Mouse (Mus musculus) heart, embryonic 12.5 days (tissue): ENCODE data around the gene 1700020A23Rik. TPM values are rescaled to one million over a fixed set of nuclear protein-coding genes. Genes with fewer than 3 reads are reported as not detected.
A peak's percentile ranks its signal among the peaks of the same experiment; 100 is the strongest.

Source experiments
- ATAC-seq: fragments of 200-750 bp; cut with Nextera tagmentation; 2 replicates; pipeline ENCODE4 v1.8.0; 2017; ENCODE audit warnings: moderate TSS enrichment, moderate library complexity; ENCODE audit not compliant: insufficient number of reproducible peaks, low FRiP score
- H3K27ac ChIP-seq: fragments of 300-500 bp; sonication (generic); 2 replicates; pipeline ENCODE4 v1.5.1; 2016; ENCODE audit warnings: mild to moderate bottlenecking, moderate library complexity; ENCODE audit not compliant: poor library complexity, severe bottlenecking
- H3K27me3 ChIP-seq: fragments of 300-500 bp; sonication (generic); replicated peaks from 2 replicates; pipeline ENCODE4 v1.6.1; 2016; ENCODE audit warnings: mild to moderate bottlenecking, moderate library complexity
- H3K36me3 ChIP-seq: fragments of 300-500 bp; sonication (generic); 2 replicates; pipeline ENCODE4 v1.6.1; 2016; ENCODE audit warnings: mild to moderate bottlenecking, moderate library complexity
- H3K4me1 ChIP-seq: fragments of 300-500 bp; sonication (generic); replicated peaks from 2 replicates; pipeline ENCODE4 v1.6.1; 2016; ENCODE audit warnings: mild to moderate bottlenecking
- H3K4me2 ChIP-seq: fragments of 300-500 bp; sonication (generic); 2 replicates; pipeline ENCODE4 v1.6.1; 2016; ENCODE audit warnings: mild to moderate bottlenecking, moderate library complexity
- H3K4me3 ChIP-seq: fragments of 300-500 bp; sonication (generic); 2 replicates; pipeline ENCODE4 v1.5.1; 2016; ENCODE audit warnings: mild to moderate bottlenecking
- H3K9ac ChIP-seq: fragments of 300-500 bp; sonication (generic); 2 replicates; pipeline ENCODE4 v1.6.1; 2016; ENCODE audit warnings: mild to moderate bottlenecking, moderate library complexity
- H3K9me3 ChIP-seq: fragments of 300-500 bp; sonication (generic); replicated peaks from 2 replicates; pipeline ENCODE4 v1.6.1; 2016; ENCODE audit warnings: mild to moderate bottlenecking, moderate library complexity
- whole genome bisulfite sequencing: fragments of 180-500 bp; shearing (Covaris S2); methylation state at CpG from one replicate; pipeline ENCODE4 v1.1.7; 2016; 5-methylcytosine and 5-hydroxymethylcytosine counted together
- polyA plus RNA-seq: library from polyadenylated mRNA; unstranded; fragments of >200 nt; fragmentation: Nextera tagmentation; extraction: Ambion mirVana; gene quantifications from 2 replicates; pipeline ENCODE4 v1.2.1, GENCODE M21; 2016

Gene 1700020A23Rik
- polyA plus RNA-seq, 1 experiment from 2014 or later, result not detected

DNA sequence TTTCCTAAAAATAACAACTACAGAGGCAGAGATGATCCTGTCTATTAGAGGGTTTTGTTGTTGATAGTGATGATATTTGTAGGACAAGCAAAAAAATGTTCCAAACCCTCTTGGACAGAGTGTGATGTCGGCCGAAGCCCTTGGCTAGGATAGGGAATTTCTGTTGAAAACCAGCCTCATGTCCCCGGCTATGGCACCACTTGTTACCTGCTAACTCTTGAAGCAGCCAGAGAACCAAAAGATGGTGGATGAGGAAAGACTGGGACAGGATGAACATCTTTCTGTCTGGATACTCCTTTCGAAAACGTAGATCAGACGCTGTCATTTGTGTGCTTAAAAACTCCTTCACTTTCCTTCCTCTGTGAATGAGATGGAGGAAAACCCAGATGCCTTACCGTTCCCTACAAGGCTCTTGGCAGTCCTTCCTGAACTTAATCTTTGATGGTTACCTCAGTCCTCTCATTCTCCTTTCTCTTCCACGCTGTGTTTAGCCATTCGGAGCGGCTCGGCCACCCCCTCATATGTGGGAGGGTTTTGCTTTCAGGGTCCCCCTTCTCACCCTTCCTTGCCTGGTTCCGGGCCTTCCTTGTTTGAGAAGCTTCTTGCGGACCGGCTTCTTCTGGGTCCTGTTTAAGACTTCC, 46.1 kb downstream of the 1700020A23Rik start:
- 56% methylated on average over 14 of the region's 14 CpGs for WGBS
- Histone ChIP-seq H3K4me2 (peak overlapping the region; percentile 89), H3K4me3 (peak overlapping the region; percentile 99), H3K27ac (peak overlapping the region; percentile 87; the same call in 1 of the 2 replicates), H3K36me3 (no peaks in the 10 kb centered on the region), H3K9me3 (no peaks in the 10 kb centered on the region), H3K27me3 (peaks cover 4% of the 10 kb centered on the region; the same call in 1 of the 2 replicates), H3K9ac (peak overlapping the region; percentile 95), H3K4me1 (peaks cover 39% of the 10 kb centered on the region)
- ATAC-seq, result no peak

DNA sequence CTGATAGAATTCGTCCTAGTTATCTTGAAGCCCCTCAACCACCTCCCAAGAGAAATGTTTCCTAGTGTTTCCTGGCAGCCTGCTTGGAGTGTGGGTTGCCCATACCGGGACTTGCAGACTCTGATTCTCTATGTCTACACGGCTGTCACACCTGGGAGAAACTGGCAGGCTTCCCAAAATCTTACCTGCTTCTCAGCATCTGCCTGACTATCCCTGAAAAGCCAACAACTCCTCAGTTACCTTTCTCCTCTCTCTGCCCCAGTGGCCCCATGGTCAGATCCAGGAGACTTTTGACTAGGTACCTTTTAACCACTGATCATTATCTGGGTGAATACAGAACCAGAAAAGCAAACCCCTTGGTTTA, 46.6 kb downstream of the 1700020A23Rik start:
- H3K36me3 ChIP-seq, result no peaks in the 10 kb centered on the region
- peaks cover 41% of the 10 kb centered on the region for H3K4me1 ChIP-seq
- H3K9ac ChIP-seq, result peak overlapping the region; percentile 95; the same call in 1 of the 2 replicates
- peaks cover 4% of the 10 kb centered on the region; the same call in 1 of the 2 replicates for H3K27me3 ChIP-seq
- H3K4me3 ChIP-seq, result peak overlapping the region; percentile 99
- 48% methylated on average over 3 of the region's 3 CpGs for WGBS
- no peaks in the 10 kb centered on the region for H3K9me3 ChIP-seq
- no peak for ATAC-seq
- H3K4me2 ChIP-seq, result peak overlapping the region; percentile 89
- H3K27ac ChIP-seq, result no peak overlapping the region

DNA sequence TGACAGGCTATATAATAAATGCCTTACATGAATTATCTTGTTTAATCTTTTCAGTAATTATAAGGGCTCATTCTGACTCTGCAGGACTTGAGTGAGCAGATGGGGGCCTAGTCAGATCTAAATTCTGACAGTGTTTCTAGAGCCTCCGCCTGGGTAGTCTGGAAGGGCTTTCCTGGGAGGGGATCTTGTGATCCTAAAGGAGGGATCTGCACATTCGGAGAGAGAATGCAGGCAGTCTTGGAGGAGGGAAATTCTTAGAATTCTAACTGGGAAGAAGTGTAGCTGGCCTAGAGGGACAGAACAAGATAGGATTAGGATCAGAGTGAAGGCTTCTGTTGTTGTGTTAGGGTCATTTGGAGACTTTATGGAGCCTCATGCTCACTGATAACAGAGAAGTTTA, 47.2 kb downstream of the 1700020A23Rik start:
- 33% methylated on average over 2 of the region's 2 CpGs for WGBS
- peaks cover 4% of the 10 kb centered on the region; the same call in 1 of the 2 replicates for H3K27me3 ChIP-seq
- H3K4me2 ChIP-seq, result no peak overlapping the region
- no peak for ATAC-seq
- H3K27ac ChIP-seq, result no peak overlapping the region
- peaks cover 44% of the 10 kb centered on the region for H3K4me1 ChIP-seq
- no peak overlapping the region for H3K4me3 ChIP-seq
- H3K36me3 ChIP-seq, result no peaks in the 10 kb centered on the region
- no peak overlapping the region for H3K9ac ChIP-seq
- H3K9me3 ChIP-seq, result no peaks in the 10 kb centered on the region

DNA sequence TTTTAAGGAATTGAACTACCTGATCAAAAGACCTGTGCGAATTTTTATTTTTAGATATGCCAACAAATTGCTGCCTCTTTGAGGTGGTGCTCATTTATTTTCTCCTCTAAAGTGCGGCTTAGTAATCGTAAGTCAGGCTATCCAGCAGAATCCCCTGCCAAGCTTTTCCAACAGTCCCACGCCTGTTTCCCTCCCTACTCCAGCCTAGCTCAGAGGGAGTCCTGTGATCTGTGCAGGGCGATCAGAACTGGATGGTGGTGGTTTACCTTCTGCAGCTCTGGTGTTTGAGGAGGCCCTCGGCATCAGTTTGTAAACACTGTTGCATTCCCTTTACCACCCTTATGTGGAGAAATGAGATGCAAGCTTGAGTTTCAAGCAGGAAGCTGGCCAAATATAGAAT, 48.4 kb downstream of the 1700020A23Rik start:
- no peaks in the 10 kb centered on the region for H3K9me3 ChIP-seq
- H3K9ac ChIP-seq, result no peak overlapping the region
- H3K27me3 ChIP-seq, result no peaks in the 10 kb centered on the region
- H3K4me2 ChIP-seq, result peak overlapping the region; percentile 16; the same call in 1 of the 2 replicates
- H3K4me3 ChIP-seq, result no peak overlapping the region
- peaks cover 44% of the 10 kb centered on the region for H3K4me1 ChIP-seq
- ATAC-seq, result no peak
- H3K36me3 ChIP-seq, result no peaks in the 10 kb centered on the region
- H3K27ac ChIP-seq, result no peak overlapping the region
- 67% methylated on average over 6 of the region's 6 CpGs for WGBS

DNA sequence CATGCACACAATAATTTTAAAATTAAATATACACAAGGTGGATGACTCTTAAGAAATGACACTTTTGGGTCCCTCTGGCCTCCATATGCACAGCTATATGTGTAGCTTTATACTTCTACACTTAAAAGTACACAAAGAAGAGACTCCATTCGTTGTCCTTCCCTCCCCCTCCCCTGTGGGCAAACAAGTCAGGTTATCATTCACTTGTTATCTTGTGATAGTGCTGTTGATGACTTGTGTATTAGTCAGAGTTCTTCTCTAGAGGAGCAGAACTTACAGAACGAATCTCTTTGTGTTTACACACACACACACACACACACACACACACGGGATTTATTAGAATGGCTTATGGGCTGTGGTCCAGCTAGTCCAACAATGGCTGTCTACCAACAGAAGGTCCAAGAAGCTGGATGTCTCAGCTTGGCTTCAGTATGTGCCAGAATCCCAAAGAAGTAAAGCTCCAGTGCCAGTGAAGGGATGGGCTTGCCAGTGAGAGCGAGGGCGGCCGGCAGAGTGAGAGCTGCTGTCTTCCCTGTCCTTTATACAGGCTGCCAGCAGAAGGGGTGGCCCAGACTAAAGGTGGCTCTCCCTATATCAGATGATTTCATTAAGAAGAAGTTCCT, 49.8 kb downstream of the 1700020A23Rik start:
- H3K4me2 ChIP-seq, result no peak overlapping the region
- no peak overlapping the region for H3K4me3 ChIP-seq
- no peaks in the 10 kb centered on the region for H3K9me3 ChIP-seq
- H3K27me3 ChIP-seq, result no peaks in the 10 kb centered on the region
- no peak for ATAC-seq
- no peak overlapping the region for H3K9ac ChIP-seq
- H3K36me3 ChIP-seq, result no peaks in the 10 kb centered on the region
- no peak overlapping the region for H3K27ac ChIP-seq
- H3K4me1 ChIP-seq, result peaks cover 42% of the 10 kb centered on the region
- WGBS, result 60% methylated on average over 6 of the region's 6 CpGs

Other genes with a start within 250 kb of the 1700020A23Rik start
- 386 and 401 TPM in 2 replicates for gene Snrpb, start 225.9 kb upstream of the 1700020A23Rik start, polyA plus RNA-seq
- gene Tmc2, start 210.1 kb upstream of the 1700020A23Rik start, polyA plus RNA-seq, result not detected in 2 replicates
- 192 and 193 TPM in 2 replicates for gene Nop56, start 130.8 kb upstream of the 1700020A23Rik start, polyA plus RNA-seq
- 218 and 221 TPM in 2 replicates for gene Idh3b, start 120.7 kb upstream of the 1700020A23Rik start, polyA plus RNA-seq
- 0.91 and 1.2 TPM in 2 replicates for gene Ebf4, start 110.1 kb upstream of the 1700020A23Rik start, polyA plus RNA-seq
- gene Cpxm1, start 7.7 kb upstream of the 1700020A23Rik start, polyA plus RNA-seq, result 32.2 and 33.3 TPM in 2 replicates
- gene Gm28372, start within 50 bp of the 1700020A23Rik start, polyA plus RNA-seq, result 0.09 and 0.24 TPM in 2 replicates
- gene Tmem239, start 1.2 kb downstream of the 1700020A23Rik start, polyA plus RNA-seq, result not detected in 2 replicates
- 63.5 and 63.9 TPM in 2 replicates for gene Vps16, start 19.1 kb downstream of the 1700020A23Rik start, polyA plus RNA-seq
- 7.5 and 9.0 TPM in 2 replicates for gene Pced1a, start 19.4 kb downstream of the 1700020A23Rik start, polyA plus RNA-seq
- gene Ptpra, start 45.0 kb downstream of the 1700020A23Rik start, polyA plus RNA-seq, result 86.1 and 86.3 TPM in 2 replicates
- 66.9 and 67.2 TPM in 2 replicates for gene Mrps26, start 158.5 kb downstream of the 1700020A23Rik start, polyA plus RNA-seq
- gene Oxt, start 170.9 kb downstream of the 1700020A23Rik start, polyA plus RNA-seq, result not detected in 2 replicates
- 0.54 and 0.96 TPM in 2 replicates for gene Avp, start 177.3 kb downstream of the 1700020A23Rik start, polyA plus RNA-seq
- gene Fastkd5, start 224.8 kb downstream of the 1700020A23Rik start, polyA plus RNA-seq, result 15.6 and 16.1 TPM in 2 replicates
- 8.8 TPM in 2 replicates for gene Ubox5, start 224.8 kb downstream of the 1700020A23Rik start, polyA plus RNA-seq
- gene Lzts3, start 237.5 kb downstream of the 1700020A23Rik start, polyA plus RNA-seq, result 1.8 TPM in 2 replicates